Mouse (Mus musculus): Measurements from ENCODE around the gene Ibsp. TPM values are rescaled to one million over a fixed set of nuclear protein-coding genes. Genes with fewer than 3 reads are reported as not detected.

Ibsp gene
- polyA plus RNA-seq (2012; fragmentation: generic; extraction: Trizol) = not detected

GRCm38 (mm10) chr5:104298994-104299393, at the start of gene Ibsp:
TSS of gene Ibsp (plus strand) at chr5:104299171.

GRCm38 (mm10) chr5:104325029-104325428, 26.1 kb downstream of the Ibsp start, which contains the start of gene Mepe:
TSS of gene Mepe (plus strand) at chr5:104325329.

Other genes starting within 250 kb of the Ibsp start
- not detected for gene Gm17660, start 221.6 kb upstream of the Ibsp start, polyA plus RNA-seq (2012; fragmentation: generic; extraction: Trizol)
- 1 to 10 TPM in 1 of 2 experiments, under 1 TPM in 1; 0.02 to 9.1 TPM for gene Sparcl1, start 185.4 kb upstream of the Ibsp start, polyA plus RNA-seq (2012; fragmentation: generic; extraction: Trizol)
- not detected for gene Dspp, start 128.5 kb upstream of the Ibsp start, polyA plus RNA-seq (2012; fragmentation: generic; extraction: Trizol)
- 1 to 10 TPM in 1 of 2 experiments, under 1 TPM in 1; 0.04 to 1.8 TPM for gene Dmp1, start 96.6 kb upstream of the Ibsp start, polyA plus RNA-seq (2012; fragmentation: generic; extraction: Trizol)
- gene Mepe, start 26.2 kb downstream of the Ibsp start, polyA plus RNA-seq (2012; fragmentation: generic; extraction: Trizol) = not detected
- 100 to 1,000 TPM in 1 of 2 experiments, 10 to 100 TPM in 1; 31.9 to 186 TPM for gene Spp1, start 135.9 kb downstream of the Ibsp start, polyA plus RNA-seq (2012; fragmentation: generic; extraction: Trizol)
- 10 to 100 TPM in 1 of 2 experiments, under 1 TPM in 1; 0.75 to 13.9 TPM for gene Pkd2, start 160.3 kb downstream of the Ibsp start, polyA plus RNA-seq (2012; fragmentation: generic; extraction: Trizol)
- gene BC005561, start 209.2 kb downstream of the Ibsp start, polyA plus RNA-seq (2012; fragmentation: generic; extraction: Trizol) = under 1 TPM; 0.09 to 0.76 TPM